Mouse (Mus musculus): Measurements from ENCODE around the gene Trem2. TPM values are rescaled to one million over a fixed set of nuclear protein-coding genes. Genes with fewer than 3 reads are reported as not detected.
"Not testable (repeated sequence)": the region's sequence is repeated elsewhere in the genome, so short reads cannot be mapped to it uniquely, and the experiment has no call there.

The Trem2 gene
- polyA plus RNA-seq, 1 experiment = 0.04 TPM

DNA sequence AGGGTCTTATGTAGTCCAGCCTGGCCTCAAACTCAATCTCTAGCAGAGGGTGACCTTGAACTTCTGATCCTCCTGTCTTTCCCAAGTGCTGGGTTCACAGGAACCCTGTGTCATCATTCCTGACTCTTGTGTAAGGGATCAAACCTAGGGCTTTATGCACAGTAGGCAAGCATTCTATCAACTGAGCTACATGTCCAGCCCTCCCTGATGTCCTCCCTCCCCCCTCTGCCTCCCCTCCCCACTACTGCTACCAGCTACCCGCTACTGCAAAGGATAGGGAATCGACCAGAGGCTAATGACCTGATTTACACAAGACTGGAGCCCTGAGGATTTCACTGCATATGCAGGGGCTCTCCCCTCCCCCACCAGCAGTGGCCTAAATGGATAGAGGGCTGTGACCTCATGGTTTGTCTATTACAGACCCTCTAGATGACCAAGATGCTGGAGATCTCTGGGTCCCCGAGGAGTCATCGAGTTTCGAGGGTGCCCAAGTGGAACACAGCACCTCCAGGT, 4.5 kb downstream of the Trem2 start:
- no peak overlapping the region for H3ac ChIP-seq (ENCODE audit: control insufficient read depth, insufficient read length)
- H3K4me3 ChIP-seq = no peak overlapping the region
- no peak overlapping the region for H3K4me2 ChIP-seq (ENCODE audit: low read depth)
- TF ChIP-seq TCF12 (IDR thresholded peaks at IDR 0.05; ENCODE audit: insufficient read depth, poor library complexity, severe bottlenecking) (no peak), POLR2A (IDR thresholded peaks at IDR 0.05; ENCODE audit: insufficient read length, low read depth) (no peak), SRF (IDR thresholded peaks at IDR 0.05; ENCODE audit: control insufficient read depth, insufficient read length, low read depth) (no peak), E2F4 (IDR thresholded peaks at IDR 0.05; ENCODE audit: insufficient read depth) (no peak), REST (IDR thresholded peaks at IDR 0.05; ENCODE audit: insufficient read depth, insufficient read length) (no peak), USF1 (IDR thresholded peaks at IDR 0.05; ENCODE audit: low read depth) (no peak), MAX (IDR thresholded peaks at IDR 0.05; ENCODE audit: low read depth) (no peak), TCF3 (IDR thresholded peaks at IDR 0.05; ENCODE audit: insufficient read length, low read depth) (no peak), POLR2AphosphoS2 (IDR thresholded peaks at IDR 0.05; ENCODE audit: insufficient read length, low read depth) (no peak), MYOG (IDR thresholded peaks at IDR 0.05; ENCODE audit: control insufficient read depth in 1 of 3, insufficient read depth in 1 of 3, insufficient read length in 2 of 3, low read depth in 2 of 3) (no peak), MYOD1 (IDR thresholded peaks at IDR 0.05; ENCODE audit: control insufficient read depth in 1 of 3, insufficient read length in 2 of 3, low read depth in 2 of 3) (no peak), CEBPB (IDR thresholded peaks at IDR 0.05; ENCODE audit: insufficient read depth, poor library complexity, severe bottlenecking) (no peak)
- H3K36me3 ChIP-seq (ENCODE audit: control insufficient read depth, insufficient read depth) = no peaks in the 10 kb centered on the region
- H3K79me2 ChIP-seq (ENCODE audit: control insufficient read depth, insufficient read depth) = no peaks in the 10 kb centered on the region
- no peaks in the 10 kb centered on the region for H3K27me3 ChIP-seq (ENCODE audit: control insufficient read depth, insufficient read depth, insufficient read length)

DNA sequence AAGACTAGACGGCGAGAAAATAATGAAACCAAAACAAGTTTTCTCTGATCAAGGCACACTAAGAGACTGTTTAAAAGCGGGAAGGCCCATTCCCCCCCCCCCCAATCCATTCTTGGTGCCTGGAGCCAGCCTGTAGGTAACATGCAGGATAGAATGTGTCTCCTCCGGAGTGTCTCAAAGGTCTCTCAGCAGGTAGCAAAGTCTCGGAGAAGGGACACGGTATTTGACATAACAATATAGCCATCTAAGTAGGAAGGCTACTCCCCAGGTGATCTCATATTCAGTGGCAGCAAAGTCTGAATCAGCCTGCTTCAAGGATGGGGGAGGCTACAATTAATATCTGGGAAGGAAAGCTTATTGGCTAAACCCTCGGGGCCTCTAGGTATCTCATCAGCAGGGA, 6.8 kb downstream of the Trem2 start:
- H3K36me3 ChIP-seq (ENCODE audit: control insufficient read depth, insufficient read depth); H3ac ChIP-seq (ENCODE audit: control insufficient read depth, insufficient read length); H3K79me2 ChIP-seq (ENCODE audit: control insufficient read depth, insufficient read depth); H3K4me3 ChIP-seq; H3K4me2 ChIP-seq (ENCODE audit: low read depth); H3K27me3 ChIP-seq (ENCODE audit: control insufficient read depth, insufficient read depth, insufficient read length): not testable (repeated sequence)

DNA sequence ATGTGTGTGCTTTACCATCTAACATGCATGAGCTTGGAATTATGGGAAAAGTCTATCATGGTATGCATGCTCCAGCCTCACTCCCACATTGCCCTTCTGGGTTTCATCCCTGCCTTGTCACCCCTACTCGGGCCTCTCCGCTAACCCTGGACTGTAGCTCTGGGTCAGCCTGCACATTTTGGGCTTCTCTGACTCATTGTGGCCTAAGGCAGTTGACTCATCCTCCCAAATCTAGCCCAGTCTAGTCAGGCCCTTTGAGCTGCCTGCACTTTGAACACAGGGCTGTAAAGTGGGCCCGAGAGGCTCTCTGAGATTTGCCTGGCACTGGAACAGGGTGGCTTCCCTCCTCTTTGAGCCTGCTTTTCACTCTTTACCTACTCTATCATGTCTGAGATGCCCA, 9.6 kb downstream of the Trem2 start:
- Histone ChIP-seq H3K4me3 (no peak overlapping the region), H3K36me3 (ENCODE audit: control insufficient read depth, insufficient read depth) (no peaks in the 10 kb centered on the region), H3K4me2 (ENCODE audit: low read depth) (peak overlapping the region; percentile 54), H3K27me3 (ENCODE audit: control insufficient read depth, insufficient read depth, insufficient read length) (no peaks in the 10 kb centered on the region), H3ac (ENCODE audit: control insufficient read depth, insufficient read length) (no peak overlapping the region), H3K79me2 (ENCODE audit: control insufficient read depth, insufficient read depth) (no peaks in the 10 kb centered on the region)
- TF ChIP-seq CEBPB (IDR thresholded peaks at IDR 0.05; ENCODE audit: insufficient read depth, poor library complexity, severe bottlenecking) (no peak), TCF12 (IDR thresholded peaks at IDR 0.05; ENCODE audit: insufficient read depth, poor library complexity, severe bottlenecking) (no peak), REST (IDR thresholded peaks at IDR 0.05; ENCODE audit: insufficient read depth, insufficient read length) (no peak), MYOG (IDR thresholded peaks at IDR 0.05; ENCODE audit: control insufficient read depth in 1 of 3, insufficient read depth in 1 of 3, insufficient read length in 2 of 3, low read depth in 2 of 3) (peak in 1 of 3 experiments; percentile 6), MAX (IDR thresholded peaks at IDR 0.05; ENCODE audit: low read depth) (no peak), TCF3 (IDR thresholded peaks at IDR 0.05; ENCODE audit: insufficient read length, low read depth) (no peak), MYOD1 (IDR thresholded peaks at IDR 0.05; ENCODE audit: control insufficient read depth in 1 of 3, insufficient read length in 2 of 3, low read depth in 2 of 3) (no peak)

- H3K27me3 ChIP-seq (ENCODE audit: control insufficient read depth, insufficient read depth, insufficient read length) = no peaks in the 10 kb centered on the region
- H3K79me2 ChIP-seq (ENCODE audit: control insufficient read depth, insufficient read depth) = no peaks in the 10 kb centered on the region
- H3K36me3 ChIP-seq (ENCODE audit: control insufficient read depth, insufficient read depth) = no peaks in the 10 kb centered on the region
- no peak overlapping the region for H3K4me3 ChIP-seq
- TF ChIP-seq TCF3 (IDR thresholded peaks at IDR 0.05; ENCODE audit: insufficient read length, low read depth) (no peak), MAX (IDR thresholded peaks at IDR 0.05; ENCODE audit: low read depth) (no peak), POLR2A (IDR thresholded peaks at IDR 0.05; ENCODE audit: insufficient read length, low read depth) (no peak), CEBPB (IDR thresholded peaks at IDR 0.05; ENCODE audit: insufficient read depth, poor library complexity, severe bottlenecking) (no peak), MYOG (IDR thresholded peaks at IDR 0.05; ENCODE audit: control insufficient read depth in 1 of 3, insufficient read depth in 1 of 3, insufficient read length in 2 of 3, low read depth in 2 of 3) (no peak), SRF (IDR thresholded peaks at IDR 0.05; ENCODE audit: control insufficient read depth, insufficient read length, low read depth) (no peak), USF1 (IDR thresholded peaks at IDR 0.05; ENCODE audit: low read depth) (no peak), MYOD1 (IDR thresholded peaks at IDR 0.05; ENCODE audit: control insufficient read depth in 1 of 3, insufficient read length in 2 of 3, low read depth in 2 of 3) (no peak), POLR2AphosphoS2 (IDR thresholded peaks at IDR 0.05; ENCODE audit: insufficient read length, low read depth) (no peak), E2F4 (IDR thresholded peaks at IDR 0.05; ENCODE audit: insufficient read depth) (no peak), TCF12 (IDR thresholded peaks at IDR 0.05; ENCODE audit: insufficient read depth, poor library complexity, severe bottlenecking) (no peak), REST (IDR thresholded peaks at IDR 0.05; ENCODE audit: insufficient read depth, insufficient read length) (no peak)
- H3ac ChIP-seq (ENCODE audit: control insufficient read depth, insufficient read length) = no peak overlapping the region
- no peak overlapping the region for H3K4me2 ChIP-seq (ENCODE audit: low read depth)
Observed at GRCm38 (mm10) chr17:48357892-48358291, 11.7 kb downstream of the Trem2 start.

- H3K36me3 ChIP-seq (ENCODE audit: control insufficient read depth, insufficient read depth) = no peaks in the 10 kb centered on the region
- H3K4me2 ChIP-seq (ENCODE audit: low read depth) = no peak within 1 kb of the TSS
- H3K79me2 ChIP-seq (ENCODE audit: control insufficient read depth, insufficient read depth) = no peaks in the 10 kb centered on the region
- no peak within 1 kb of the TSS for H3K4me3 ChIP-seq
- TF ChIP-seq POLR2A (IDR thresholded peaks at IDR 0.05; ENCODE audit: insufficient read length, low read depth) = no peak
- no peak for TF ChIP-seq REST (IDR thresholded peaks at IDR 0.05; ENCODE audit: insufficient read depth, insufficient read length)
- TF ChIP-seq USF1 (IDR thresholded peaks at IDR 0.05; ENCODE audit: low read depth) = peak; percentile 32
- no peak for TF ChIP-seq MYOD1 (IDR thresholded peaks at IDR 0.05; ENCODE audit: control insufficient read depth in 1 of 3, insufficient read length in 2 of 3, low read depth in 2 of 3)
- no peak for TF ChIP-seq TCF3 (IDR thresholded peaks at IDR 0.05; ENCODE audit: insufficient read length, low read depth)
- no peak for TF ChIP-seq E2F4 (IDR thresholded peaks at IDR 0.05; ENCODE audit: insufficient read depth)
- H3ac ChIP-seq (ENCODE audit: control insufficient read depth, insufficient read length) = no peak within 1 kb of the TSS
- H3K27me3 ChIP-seq (ENCODE audit: control insufficient read depth, insufficient read depth, insufficient read length) = no peaks in the 10 kb centered on the region
Observed at GRCm38 (mm10) chr17:48359616-48360015, 13.4 kb downstream of the Trem2 start, which contains the start of gene Treml1. Gene Treml1, plus strand, starts transcription at chr17:48359916.

Measured in myocyte (in vitro differentiated cells).